Mouse (Mus musculus) layer of hippocampus, adult 2 months (tissue): ENCODE measurements around the gene 1700010B08Rik. TPM values are rescaled to one million over a fixed set of nuclear protein-coding genes. Genes with fewer than 3 reads are reported as not detected.

Experiments used
- DNase-seq, 2 experiments: peaks; one replicate each; pipeline ENCODE4 v3.0.0; 2022; ENCODE audit warnings: low spot score in 2 of 2
- H3K27ac ChIP-seq: fragments of 200-600 bp; 2 replicates; pipeline ENCODE4 v1.8.1; 2022
- H3K4me3 ChIP-seq: fragments of 200-600 bp; 2 replicates; pipeline ENCODE4 v1.8.1; 2022; ENCODE audit warnings: mild to moderate bottlenecking
- CTCF ChIP-seq: fragments of 200-600 bp; conservative IDR thresholded peaks from 2 replicates; pipeline ENCODE4 v1.8.1; 2022; ENCODE audit warnings: antibody characterized with exemption, mild to moderate bottlenecking, moderate library complexity
- microRNA-seq, 2 experiments: library from miRNA; unstranded; fragments of <30 nt; microRNA quantifications; one replicate each; pipeline ENCODE4 v1.2.0; 2021
- total RNA-seq, 2 experiments: library from RNA; stranded (reverse); gene quantifications; 2 replicates each; pipeline ENCODE4 v1.2.3; 2021

1700010B08Rik gene
- total RNA-seq, 2 experiments from 2014 or later = not detected

- Histone ChIP-seq H3K27ac (no peak overlapping the region), H3K4me3 (no peak overlapping the region)
- no peak for TF ChIP-seq CTCF
- no peak for DNase-seq
Measured at GRCm38 (mm10) chr2:173760607-173761006, 41.4 kb downstream of the 1700010B08Rik start.

DNA sequence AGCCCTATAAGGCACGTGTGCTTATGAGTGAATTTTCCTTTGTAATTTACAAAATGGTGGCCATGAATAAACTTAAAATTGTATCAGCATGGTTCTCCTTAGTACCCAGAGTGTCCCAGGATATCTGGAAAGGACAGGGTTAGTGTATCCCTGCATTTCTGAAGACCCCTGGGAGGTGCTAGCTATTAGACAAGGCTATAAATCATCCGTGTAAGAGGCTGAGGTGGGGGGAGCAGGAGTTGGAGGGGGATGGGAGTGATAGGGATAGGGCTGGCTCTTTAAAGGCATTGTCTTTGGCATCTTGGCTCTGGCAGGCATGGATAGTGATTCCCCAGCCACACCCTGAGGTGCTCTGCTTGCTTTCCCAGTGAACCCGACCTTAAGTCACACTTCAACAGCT lies 45.4 kb downstream of the 1700010B08Rik start:
- Histone ChIP-seq H3K27ac (no peak overlapping the region), H3K4me3 (no peak overlapping the region)
- no peak for DNase-seq
- no peak for TF ChIP-seq CTCF

DNA sequence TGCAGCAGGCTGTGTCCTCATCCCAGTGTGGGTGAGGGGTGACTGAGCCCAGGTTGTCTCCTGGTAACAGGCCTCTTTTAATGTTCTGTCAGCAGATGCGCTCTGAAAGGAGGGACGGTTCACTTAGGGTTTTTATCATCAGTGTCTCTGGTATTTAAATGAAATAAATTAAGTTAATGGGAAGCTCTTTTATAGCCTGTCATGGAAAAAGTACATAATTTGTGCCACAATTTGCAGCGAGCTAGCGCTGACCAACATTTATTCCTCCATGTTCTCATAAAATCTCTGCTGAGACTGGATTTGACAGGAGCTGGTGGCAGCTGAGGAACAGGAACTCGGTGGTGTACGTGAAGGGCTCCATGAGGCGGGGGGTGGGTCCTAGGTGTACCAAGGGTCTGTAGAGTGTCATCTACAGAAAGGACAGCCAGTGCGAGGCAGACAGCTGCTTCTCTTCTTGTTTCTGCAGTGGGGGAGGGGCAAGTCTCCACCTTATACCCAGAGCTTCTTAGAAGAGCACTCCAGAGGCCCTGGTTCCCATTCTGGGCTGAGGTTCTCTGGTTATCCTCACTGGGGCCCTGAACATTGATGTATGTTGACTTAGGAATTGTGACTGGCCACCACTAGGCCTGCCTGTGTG lies 48.9 kb downstream of the 1700010B08Rik start:
- TF ChIP-seq CTCF = no peak
- DNase-seq = no peak
- Histone ChIP-seq H3K27ac (no peak overlapping the region), H3K4me3 (no peak overlapping the region)

- no peak for DNase-seq
- Histone ChIP-seq H3K4me3 (no peak overlapping the region), H3K27ac (no peak overlapping the region)
- TF ChIP-seq CTCF = no peak
Measured at GRCm38 (mm10) chr2:173769183-173769582, 50.0 kb downstream of the 1700010B08Rik start.

- peak; percentile 43 for TF ChIP-seq CTCF
- no peak for DNase-seq
- Histone ChIP-seq H3K4me3 (no peak overlapping the region), H3K27ac (no peak overlapping the region)
Measured at GRCm38 (mm10) chr2:173770620-173771019, 51.4 kb downstream of the 1700010B08Rik start.

Small RNA genes within 50 kb of the gene (microRNA-seq; reads per million reads assigned to microRNA genes)
- gene Mir6340 = 0 reads per million in 2 experiments

Other genes starting within 250 kb of the 1700010B08Rik start
- not detected for gene 1700021F07Rik, start 196.8 kb upstream of the 1700010B08Rik start, total RNA-seq
- gene Ankrd60, start 141.1 kb upstream of the 1700010B08Rik start, total RNA-seq = not detected
- 10 to 100 TPM; 23.9 to 28.3 TPM for gene Rab22a, start 59.7 kb upstream of the 1700010B08Rik start, total RNA-seq
- gene Vapb, start 18.1 kb downstream of the 1700010B08Rik start, total RNA-seq = 100 to 1,000 TPM; 112 to 113 TPM